Mouse (Mus musculus) CH12.LX (cell line): ENCODE data around the gene Tmem119. TPM values are rescaled to one million over a fixed set of nuclear protein-coding genes. Genes with fewer than 3 reads are reported as not detected.
A peak's percentile ranks its signal among the peaks of the same experiment; 100 is the strongest.

Experiments
- DNase-seq: peaks from one replicate; pipeline ENCODE4 v3.0.0-alpha.2; 2013; ENCODE audit errors: extremely low read depth
- H3K27ac ChIP-seq: 2 replicates; pipeline ENCODE4 v1.5.1; 2012; ENCODE audit warnings: low read depth, mild to moderate bottlenecking, control low read depth, moderate library complexity; ENCODE audit not compliant: insufficient read depth
- H3K27me3 ChIP-seq: replicated peaks from 2 replicates; pipeline ENCODE3; 2012; ENCODE audit warnings: inconsistent platforms
- H3K36me3 ChIP-seq, 2 experiments: replicated peaks in 1 of 2; 2 replicates each; pipeline versions ENCODE3 to v1.6.1; 2012; ENCODE audit warnings: inconsistent platforms in 1 of 2, low read length in 1 of 2, mild to moderate bottlenecking in 1 of 2, mixed read lengths in 1 of 2, moderate library complexity in 1 of 2; ENCODE audit not compliant: control insufficient read depth in 1 of 2, insufficient read depth in 1 of 2
- H3K4me1 ChIP-seq, 2 experiments: 2 replicates each; pipeline ENCODE4 v1.6.1; 2012; ENCODE audit warnings: inconsistent platforms in 1 of 2, moderate library complexity in 1 of 2; ENCODE audit not compliant: insufficient read depth in 2 of 2, control insufficient read depth in 1 of 2
- H3K4me2 ChIP-seq: 2 replicates; pipeline ENCODE4 v1.6.1; 2012; ENCODE audit warnings: low read depth, mild to moderate bottlenecking, control low read depth; ENCODE audit not compliant: poor library complexity, insufficient read depth, severe bottlenecking
- H3K4me3 ChIP-seq, 3 experiments: fragments of 150-350 bp in 1 of 3; sonication (generic) in 1 of 3; replicated peaks in 1 of 3; 2 replicates each; pipeline versions ENCODE3 to v1.5.1; 2011 to 2012; ENCODE audit warnings: low read depth in 2 of 3, low read length in 2 of 3, mild to moderate bottlenecking in 2 of 3, moderate library complexity in 2 of 3, control low read depth in 1 of 3, improper control_type of control experiment in 1 of 3, inconsistent platforms in 1 of 3, mixed read lengths in 1 of 3; ENCODE audit not compliant: poor library complexity in 1 of 3
- H3K79me2 ChIP-seq: replicated peaks from 2 replicates; pipeline ENCODE4 v1.6.1; 2012; ENCODE audit warnings: mild to moderate bottlenecking, moderate library complexity; ENCODE audit not compliant: control insufficient read depth, poor library complexity, insufficient read depth, severe bottlenecking; ENCODE audit errors: extremely low read depth
- H3K9ac ChIP-seq: 2 replicates; pipeline ENCODE4 v1.6.1; 2012; ENCODE audit warnings: low read depth, mild to moderate bottlenecking, control low read depth, moderate library complexity; ENCODE audit not compliant: insufficient read depth
- H3K9me3 ChIP-seq: replicated peaks from 2 replicates; pipeline ENCODE3; 2012; ENCODE audit warnings: low read length, inconsistent platforms, mixed read lengths
- BHLHE40 ChIP-seq: IDR thresholded peaks from 2 replicates; pipeline ENCODE4 v1.6.1; 2011; ENCODE audit warnings: mild to moderate bottlenecking, low read depth, low read length, improper control_type of control experiment
- CHD1 ChIP-seq: IDR thresholded peaks from 2 replicates; pipeline ENCODE4 v1.6.1; 2012; ENCODE audit warnings: low read depth, low read length, improper control_type of control experiment, inconsistent platforms
- CHD2 ChIP-seq: IDR thresholded peaks from 2 replicates; pipeline ENCODE4 v1.6.1; 2011; ENCODE audit warnings: low read length, improper control_type of control experiment
- CTCF ChIP-seq, 2 experiments: IDR thresholded peaks in 1 of 2; conservative IDR thresholded peaks in 1 of 2; 2 replicates each; pipeline ENCODE4 v1.5.1; 2011 to 2012; ENCODE audit warnings: low read depth in 2 of 2, low read length in 2 of 2, improper control_type of control experiment in 1 of 2, inconsistent platforms in 1 of 2, mild to moderate bottlenecking in 1 of 2, moderate library complexity in 1 of 2
- E2F4 ChIP-seq: IDR thresholded peaks from 2 replicates; pipeline ENCODE4 v1.6.1; 2011; ENCODE audit warnings: low read depth, low read length, improper control_type of control experiment; ENCODE audit not compliant: insufficient replicate concordance
- ELF1 ChIP-seq: IDR thresholded peaks from 2 replicates; pipeline ENCODE4 v1.6.1; 2014; ENCODE audit warnings: low read depth, mild to moderate bottlenecking, inconsistent platforms, low read length, improper control_type of control experiment
- EP300 ChIP-seq: IDR thresholded peaks from 2 replicates; pipeline ENCODE4 v1.6.1; 2011; ENCODE audit warnings: low read length, improper control_type of control experiment
- ETS1 ChIP-seq: conservative IDR thresholded peaks from 2 replicates; pipeline ENCODE4 v1.6.1; 2012; ENCODE audit warnings: low read depth, mild to moderate bottlenecking, inconsistent platforms, low read length, improper control_type of control experiment, moderate library complexity
- GABPA ChIP-seq: IDR thresholded peaks from 2 replicates; pipeline ENCODE4 v1.6.1; 2012; ENCODE audit warnings: low read depth, low read length, improper control_type of control experiment, inconsistent platforms; ENCODE audit not compliant: insufficient replicate concordance
- HCFC1 ChIP-seq: IDR thresholded peaks from 2 replicates; pipeline ENCODE4 v1.6.1; 2012; ENCODE audit warnings: low read depth, mild to moderate bottlenecking, inconsistent platforms, low read length, improper control_type of control experiment
- IRF4 ChIP-seq: IDR thresholded peaks from 2 replicates; pipeline ENCODE4 v1.6.1; 2014; ENCODE audit warnings: low read depth, mild to moderate bottlenecking, inconsistent platforms, low read length, improper control_type of control experiment
- JUN ChIP-seq: IDR thresholded peaks from 2 replicates; pipeline ENCODE4 v1.6.1; 2011; ENCODE audit warnings: low read depth, mild to moderate bottlenecking, low read length, improper control_type of control experiment, moderate library complexity; ENCODE audit not compliant: insufficient read depth
- JUND ChIP-seq: conservative IDR thresholded peaks from 2 replicates; pipeline ENCODE4 v1.6.1; 2011; ENCODE audit warnings: low read depth, low read length, improper control_type of control experiment
- KAT2A ChIP-seq: IDR thresholded peaks from 2 replicates; pipeline ENCODE4 v1.6.1; 2012; ENCODE audit warnings: low read length, improper control_type of control experiment, inconsistent platforms; ENCODE audit not compliant: insufficient replicate concordance
- MAFK ChIP-seq: IDR thresholded peaks from 2 replicates; pipeline ENCODE4 v1.6.1; 2011; ENCODE audit warnings: low read length, improper control_type of control experiment; ENCODE audit not compliant: insufficient replicate concordance
- MAX ChIP-seq: IDR thresholded peaks from 2 replicates; pipeline ENCODE4 v1.6.1; 2011; ENCODE audit warnings: low read length, improper control_type of control experiment
- MAZ ChIP-seq: IDR thresholded peaks from 2 replicates; pipeline ENCODE4 v1.6.1; 2012; ENCODE audit warnings: low read depth, mild to moderate bottlenecking, inconsistent platforms, low read length, improper control_type of control experiment, moderate library complexity
- MEF2A ChIP-seq: IDR thresholded peaks from 2 replicates; pipeline ENCODE4 v1.6.1; 2014; ENCODE audit warnings: low read depth, mild to moderate bottlenecking, inconsistent platforms, low read length, improper control_type of control experiment, borderline replicate concordance
- MXI1 ChIP-seq: IDR thresholded peaks from 2 replicates; pipeline ENCODE4 v1.6.1; 2011; ENCODE audit warnings: mild to moderate bottlenecking, low read depth, low read length, improper control_type of control experiment
- MYC ChIP-seq: IDR thresholded peaks from 2 replicates; pipeline ENCODE4 v1.6.1; 2011; ENCODE audit warnings: low read depth, mild to moderate bottlenecking, improper control_type of control experiment, low read length
- NELFE ChIP-seq: IDR thresholded peaks from 2 replicates; pipeline ENCODE4 v1.6.1; 2011; ENCODE audit warnings: low read depth, low read length, improper control_type of control experiment
- NRF1 ChIP-seq: IDR thresholded peaks from 2 replicates; pipeline ENCODE4 v1.6.1; 2014; ENCODE audit warnings: low read depth, mild to moderate bottlenecking, inconsistent platforms, low read length, improper control_type of control experiment, moderate library complexity
- PAX5 ChIP-seq: IDR thresholded peaks from 2 replicates; pipeline ENCODE4 v1.6.1; 2012; ENCODE audit warnings: low read length, inconsistent platforms, mixed read lengths
- POLR2A ChIP-seq: IDR thresholded peaks from 2 replicates; pipeline ENCODE4 v1.6.1; 2011; ENCODE audit warnings: low read depth, mild to moderate bottlenecking, improper control_type of control experiment, low read length
- POLR2AphosphoS2 ChIP-seq: IDR thresholded peaks from 2 replicates; pipeline ENCODE4 v1.6.1; 2011; ENCODE audit warnings: low read depth, low read length, improper control_type of control experiment
- RAD21 ChIP-seq: IDR thresholded peaks from 2 replicates; pipeline ENCODE4 v1.6.1; 2011; ENCODE audit warnings: low read depth, mild to moderate bottlenecking, low read length, improper control_type of control experiment, moderate library complexity
- RCOR1 ChIP-seq: conservative IDR thresholded peaks from 2 replicates; pipeline ENCODE4 v1.6.1; 2012; ENCODE audit warnings: low read depth, mild to moderate bottlenecking, inconsistent platforms, low read length, improper control_type of control experiment
- SIN3A ChIP-seq: IDR thresholded peaks from 2 replicates; pipeline ENCODE4 v1.6.1; 2012; ENCODE audit warnings: low read length, improper control_type of control experiment, inconsistent platforms
- SMC3 ChIP-seq: IDR thresholded peaks from 2 replicates; pipeline ENCODE4 v1.6.1; 2011; ENCODE audit warnings: low read depth, low read length, improper control_type of control experiment
- TBP ChIP-seq: conservative IDR thresholded peaks from 2 replicates; pipeline ENCODE4 v1.6.1; 2011; ENCODE audit warnings: low read depth, low read length, improper control_type of control experiment
- TCF12 ChIP-seq: IDR thresholded peaks from 2 replicates; pipeline ENCODE4 v1.6.1; 2014; ENCODE audit warnings: low read depth, mild to moderate bottlenecking, inconsistent platforms, low read length, improper control_type of control experiment
- UBTF ChIP-seq: IDR thresholded peaks from 2 replicates; pipeline ENCODE4 v1.6.1; 2012; ENCODE audit warnings: low read depth, mild to moderate bottlenecking, inconsistent platforms, low read length, improper control_type of control experiment, moderate library complexity
- USF1 ChIP-seq: IDR thresholded peaks from 2 replicates; pipeline ENCODE4 v1.6.1; 2014; ENCODE audit warnings: low read depth, mild to moderate bottlenecking, inconsistent platforms, low read length, improper control_type of control experiment
- USF2 ChIP-seq: conservative IDR thresholded peaks from 2 replicates; pipeline ENCODE4 v1.6.1; 2011; ENCODE audit warnings: low read depth, low read length, improper control_type of control experiment
- ZC3H11A ChIP-seq: IDR thresholded peaks from 2 replicates; pipeline ENCODE4 v1.6.1; 2012; ENCODE audit warnings: low read depth, mild to moderate bottlenecking, inconsistent platforms, low read length, improper control_type of control experiment
- ZKSCAN1 ChIP-seq: IDR thresholded peaks from 2 replicates; pipeline ENCODE4 v1.6.1; 2012; ENCODE audit warnings: low read depth, inconsistent platforms, low read length, improper control_type of control experiment, borderline replicate concordance
- ZMIZ1 ChIP-seq: IDR thresholded peaks from 2 replicates; pipeline ENCODE4 v1.6.1; 2012; ENCODE audit warnings: low read depth, mild to moderate bottlenecking, inconsistent platforms, low read length, improper control_type of control experiment
- ZNF384 ChIP-seq: IDR thresholded peaks from 2 replicates; pipeline ENCODE4 v1.6.1; 2012; ENCODE audit warnings: low read depth, low read length, improper control_type of control experiment, inconsistent platforms
- dilution Hi-C: fragments of 300-500 bp; cut with MboI; formaldehyde crosslinking; loops from 2 replicates; pipeline ENCODE4 v1.14.3; 2020; ENCODE audit warnings: low sequenced_read_pairs; ENCODE audit not compliant: extremely low pct_unique_long_range_greater_than_20kb, extremely low pct_ligation_motif_present
- in situ Hi-C: fragments of 300-500 bp; cut with MboI; formaldehyde crosslinking; loops from 3 replicates; pipeline ENCODE4 v1.14.3; 2019; ENCODE audit warnings: low sequenced_read_pairs, low pct_ligation_motif_present, low pct_unique_long_range_greater_than_20kb, mixed read lengths
- polyA plus RNA-seq: library from polyadenylated mRNA; unstranded; fragments of >175 nt; gene quantifications from 2 replicates; pipeline ENCODE4 v1.2.1, GENCODE M21; 2012; ENCODE audit warnings: low read depth; ENCODE audit not compliant: insufficient read length
- total RNA-seq, 2 experiments: library from RNA; depleted of rRNA; stranded (reverse); fragments of 300-350 nt in 1 of 2; fragments of >200 nt in 1 of 2; gene quantifications; 2 replicates each; pipeline ENCODE4 v1.2.3; 2012 to 2014

The Tmem119 gene
- total and polyA plus RNA-seq, 3 experiments, result 0.30 to 1.5 (median 1.0) TPM

DNA sequence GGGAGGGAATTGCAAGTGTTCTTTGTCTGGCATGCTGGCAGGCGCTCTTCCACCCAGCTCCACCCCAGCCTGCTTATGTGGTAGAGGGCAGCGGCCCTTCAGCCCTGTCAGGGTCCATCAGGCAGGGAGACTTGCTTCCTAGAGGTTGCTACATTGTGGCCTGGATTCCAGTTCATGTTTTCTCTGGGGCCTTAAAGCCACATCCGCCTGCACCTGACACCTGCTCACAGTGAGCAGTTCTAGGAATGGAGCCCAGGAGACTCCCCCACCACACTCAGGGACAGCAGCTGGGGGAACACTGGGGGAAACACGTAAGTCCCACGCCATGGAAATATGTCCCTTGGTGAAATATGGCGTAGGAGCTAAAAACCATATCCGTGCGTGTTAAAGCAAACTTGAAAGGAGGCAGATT lies 32.2 kb upstream of the Tmem119 start, which contains the start of gene Selplg:
Selplg (minus strand) TSS at position 155 of the 412 bp plus-strand sequence.
- Histone ChIP-seq H3K4me1 (peaks cover 24 to 79% of the 10 kb centered on the region in 2 experiments), H3K27ac (peak within 1 kb of the TSS; percentile 90), H3K9me3 (no peaks in the 10 kb centered on the region), H3K79me2 (no peaks in the 10 kb centered on the region), H3K36me3 (peaks cover 0 to 6% of the 10 kb centered on the region in 2 experiments), H3K27me3 (no peaks in the 10 kb centered on the region), H3K4me2 (peak within 1 kb of the TSS; percentile 17), H3K4me3 (peak within 1 kb of the TSS; percentile 36 to 68 (median 50)), H3K9ac (peak within 1 kb of the TSS; percentile 26; the same call in 1 of the 2 replicates)
- peak; percentile 95 for DNase-seq
- dilution Hi-C loops (no loop called here), in situ Hi-C loops (loop anchor here (10.0 kb wide), 1 partner anchor 58 kb away; the partner anchor contains the start of genes Iscu and Sart3)
- TF ChIP-seq HCFC1 (peak; percentile 47; the same call in 1 of the 2 replicates), MAFK (0 out of 2 replicates have a peak, but pooled peaks have one; percentile 42), ETS1 (peak; percentile 99), MAZ (peak; percentile 80), JUN (no peak), CHD1 (0 out of 2 replicates have a peak, but pooled peaks have one; percentile 14), PAX5 (no peak), RCOR1 (peak; percentile 88), BHLHE40 (peak; percentile 89), TCF12 (peak; percentile 100), JUND (no peak), CHD2 (peak; percentile 89), MAX (peak; percentile 55), EP300 (peak; percentile 95), NRF1 (peak; percentile 36; the same call in 1 of the 2 replicates), POLR2AphosphoS2 (no peak), ZC3H11A (no peak), MEF2A (peak; percentile 86), TBP (no peak; the same call in 1 of the 2 replicates), GABPA (peak; percentile 84), SIN3A (peak; percentile 53; the same call in 1 of the 2 replicates), SMC3 (no peak), IRF4 (peak; percentile 74), KAT2A (0 out of 2 replicates have a peak, but pooled peaks have one; percentile 59), MXI1 (no peak), NELFE (no peak), ZMIZ1 (no peak), UBTF (peak; percentile 93), MYC (peak; percentile 78; the same call in 1 of the 2 replicates), USF1 (no peak), USF2 (no peak), RAD21 (no peak), ZNF384 (no peak), ZKSCAN1 (no peak), POLR2A (peak; percentile 55; the same call in 1 of the 2 replicates), CTCF (conservative IDR thresholded peaks at IDR 0.05 in 1 of 2, IDR thresholded peaks at IDR 0.05 in 1 of 2; ENCODE audit: low read depth in 2 of 2, low read length in 2 of 2) (no peak), E2F4 (peak; percentile 30; the same call in 1 of the 2 replicates), ELF1 (peak; percentile 50; the same call in 1 of the 2 replicates)
